In the genomic region with DNA sequence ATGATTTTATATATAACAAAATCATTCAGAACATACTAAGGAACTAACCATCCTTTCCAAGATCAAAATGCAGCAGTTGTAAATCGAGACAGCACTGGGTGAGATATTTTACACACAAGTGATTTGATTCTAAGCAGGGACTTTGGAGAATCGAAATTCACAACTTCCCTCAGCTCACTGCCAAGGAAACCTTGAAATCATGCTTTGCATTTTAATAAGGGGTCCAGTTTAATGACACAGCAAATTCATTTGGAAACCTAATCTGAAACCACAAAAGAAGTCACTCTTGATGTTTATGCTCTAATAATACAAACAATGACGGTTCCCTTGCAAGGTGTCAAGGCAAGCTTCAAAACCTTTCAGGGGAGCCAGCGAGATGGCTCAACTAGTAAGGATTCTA, we compare ENCODE assay signal across 20 mouse cellular contexts. TPM values are rescaled to one million over a fixed set of nuclear protein-coding genes. Genes with fewer than 3 reads are reported as not detected.
"Had no signal": no experiment of that assay in that cellular context is flagged by ENCODE, and none has a peak within 500 bp of the region (broad histone marks: within the 10 kb centered on the region; RNA-seq: fewer than 3 reads in every experiment).

No protein-coding gene starts in this region.

- H3K9ac ChIP-seq: limb, embryonic 13.5 days; liver, embryonic 13.5 days; lung, embryonic 14.5 days; midbrain, embryonic 13.5 days; neural tube, embryonic 13.5 days; stomach, embryonic 15.5 days had no signal

- H3K27me3 ChIP-seq: limb, embryonic 13.5 days; liver, embryonic 13.5 days; midbrain, embryonic 13.5 days; neural tube, embryonic 13.5 days; stomach, embryonic 15.5 days had no signal

- DNase-seq: kidney, adult 2 months; kidney, postnatal 25 days; layer of hippocampus, adult 9-11 months; liver, embryonic 13.5 days; lung, embryonic 14.5 days; retina, postnatal 1 day; right cerebral cortex, postnatal 25 days; spleen, adult 18-20 months; thymus, postnatal 25 days had no signal

- H3K4me3 ChIP-seq: layer of hippocampus, adult 2 months; limb, embryonic 10.5 days; limb, embryonic 13.5 days; liver, embryonic 13.5 days; midbrain, embryonic 13.5 days; myocyte; neural tube, embryonic 13.5 days; stomach, embryonic 15.5 days had no signal

- H3K27ac ChIP-seq: kidney, postnatal 0 days; layer of hippocampus, adult 2 months; limb, embryonic 10.5 days; limb, embryonic 13.5 days; liver, embryonic 13.5 days; macrophage; midbrain, embryonic 13.5 days; neural tube, embryonic 13.5 days; stomach, embryonic 15.5 days had no signal

- H3K4me2 ChIP-seq: limb, embryonic 13.5 days; liver, embryonic 13.5 days; lung, embryonic 14.5 days; midbrain, embryonic 13.5 days; neural tube, embryonic 13.5 days; stomach, embryonic 15.5 days had no signal

- ATAC-seq: lung, postnatal 0 days; midbrain, embryonic 13.5 days had no signal

- H3K9me3 ChIP-seq: limb, embryonic 10.5 days; limb, embryonic 13.5 days; liver, embryonic 13.5 days; midbrain, embryonic 13.5 days; neural tube, embryonic 13.5 days; stomach, embryonic 15.5 days had no signal

- H3K36me3 ChIP-seq: liver, embryonic 13.5 days; midbrain, embryonic 13.5 days; neural tube, embryonic 13.5 days; stomach, embryonic 15.5 days had no signal

RNA-seq across cellular contexts. Expression of a gene that starts 47.4 kb away (rescaled TPM):
- total RNA-seq: layer of hippocampus, adult 2 months; left cerebral cortex, adult 18-20 months had no signal
